Mouse (Mus musculus) cerebellum, postnatal 25 days (tissue): Measurements from ENCODE around the gene Prox2.
A peak's percentile ranks its signal among the peaks of the same experiment; 100 is the strongest.
"Not testable (repeated sequence)": the region's sequence is repeated elsewhere in the genome, so short reads cannot be mapped to it uniquely, and the experiment has no call there.

ENCODE experiments used
- DNase-seq, 2 experiments: peaks; one replicate each; pipeline ENCODE4 v3.0.0; 2021; ENCODE audit warnings: mixed read lengths in 2 of 2

Prox2 gene

DNA sequence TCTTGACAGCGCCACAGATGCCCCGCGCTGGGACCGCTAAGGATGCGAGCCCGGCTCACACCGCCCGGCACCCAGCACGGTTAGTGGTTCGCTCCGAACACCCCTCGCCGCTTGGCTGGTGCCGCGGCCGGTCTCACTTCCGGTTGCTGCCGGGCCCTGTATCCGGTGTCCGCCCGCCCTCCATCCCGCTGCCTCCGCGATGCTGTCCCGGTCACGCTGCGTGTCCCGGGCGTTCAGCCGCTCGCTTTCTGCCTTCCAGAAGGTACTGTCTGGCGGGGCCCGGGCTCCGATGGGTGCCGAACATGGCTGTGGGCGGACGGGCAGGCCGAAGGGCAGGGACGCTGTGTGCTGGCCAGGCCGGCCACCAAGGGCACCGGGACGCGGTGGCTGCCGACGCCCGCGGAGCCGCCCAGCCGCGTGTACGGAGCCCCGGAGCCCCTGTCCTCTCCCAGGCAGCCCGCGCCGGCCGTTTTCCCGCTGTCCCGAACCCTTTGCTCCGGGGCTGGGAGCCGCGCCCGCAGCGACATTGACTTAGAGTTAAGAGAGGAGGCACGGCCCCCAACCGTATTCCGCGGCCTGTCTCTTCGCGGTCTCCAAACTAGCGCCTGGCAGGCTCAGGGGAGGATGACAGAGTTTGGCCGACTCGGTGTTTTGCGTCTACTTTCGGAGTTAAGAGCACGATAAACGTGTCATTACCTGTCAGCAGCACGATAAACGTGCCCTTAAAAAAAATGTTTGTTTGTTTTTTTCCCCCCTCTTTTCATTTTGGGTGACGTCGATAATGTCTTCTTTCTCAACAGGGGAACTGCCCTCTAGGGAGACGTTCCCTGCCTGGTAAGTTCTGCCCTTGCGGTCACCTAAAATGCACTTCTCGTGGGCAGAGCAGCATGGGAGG, at the start of gene Prox2, which contains the start of gene Dlst:
Prox2 (minus strand) TSS at position 62 of the 895 bp plus-strand sequence.
Dlst (plus strand) TSS at position 136 of the 895 bp plus-strand sequence.
- peak; percentile 94 to 95 for DNase-seq

DNA sequence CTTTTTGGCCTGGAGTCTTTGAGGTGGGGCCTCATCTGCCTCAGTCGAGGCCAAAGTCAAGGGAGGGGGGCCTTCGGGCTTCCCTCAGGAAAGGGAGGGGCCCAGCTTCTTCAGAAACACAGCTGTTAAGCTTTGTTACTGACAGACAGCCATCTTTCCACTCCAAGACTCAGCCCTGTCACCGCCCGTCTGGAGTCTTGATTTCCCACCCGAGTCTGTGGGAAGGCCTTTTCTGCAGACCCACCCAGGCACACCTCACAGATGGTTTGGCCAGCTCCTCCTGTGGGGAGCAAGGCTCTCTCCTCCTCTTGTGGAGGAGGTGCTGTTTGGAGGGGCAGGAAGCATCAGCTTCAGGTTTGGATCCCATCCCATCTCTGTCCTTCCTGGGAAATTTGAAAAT, 49.0 kb upstream of the Prox2 start:
- DNase-seq, result no peak

DNA sequence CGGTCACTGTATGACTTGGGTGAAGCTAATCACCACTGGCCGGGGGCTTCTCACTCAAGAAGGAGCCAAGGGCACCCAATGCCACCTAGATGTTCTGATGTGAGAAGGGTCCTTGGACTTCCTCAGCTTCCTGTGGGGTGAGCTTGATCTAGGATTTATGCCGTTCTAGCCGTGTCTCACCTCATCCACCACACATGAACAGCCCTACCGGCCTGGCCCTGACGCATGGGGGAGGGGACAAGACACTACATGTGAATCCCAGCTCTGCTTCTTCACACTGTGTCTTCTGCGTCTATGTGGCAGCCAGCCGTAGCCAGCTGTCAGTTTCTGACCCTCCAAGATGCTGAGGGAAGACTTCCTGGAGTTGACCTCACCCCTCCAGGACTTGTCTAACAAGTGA, 48.2 kb upstream of the Prox2 start:
- no peak for DNase-seq

DNA sequence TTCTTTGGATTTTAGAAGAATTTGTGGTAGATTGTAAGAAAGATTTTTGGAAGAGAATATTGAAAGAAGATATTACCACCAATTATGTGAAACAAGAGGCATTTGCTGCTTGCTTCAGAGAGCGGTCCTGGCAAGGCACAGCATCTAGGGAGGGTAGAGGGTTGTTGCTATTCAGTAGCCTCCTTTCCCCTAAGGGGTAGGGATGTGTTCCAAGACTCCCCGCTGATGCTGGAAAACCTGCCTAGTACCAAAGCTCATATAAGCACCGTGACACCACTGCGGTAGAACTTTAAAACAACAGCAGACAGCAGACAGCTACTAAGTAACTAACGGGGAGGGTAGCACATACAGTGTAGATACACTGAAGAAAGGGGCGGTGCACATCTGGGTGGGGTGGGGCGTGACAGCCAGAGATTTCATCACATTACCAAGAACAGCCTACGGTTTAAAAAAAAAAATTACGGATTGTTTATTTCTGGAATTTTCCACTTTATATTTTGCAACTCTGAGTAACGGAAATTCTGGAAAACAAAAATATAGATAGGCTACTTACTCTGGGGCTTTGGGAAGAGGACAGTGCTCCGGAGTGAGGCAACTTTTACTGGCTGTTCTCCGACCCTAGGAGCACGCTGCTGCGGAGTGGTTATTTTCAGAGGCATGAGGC, 47.4 kb upstream of the Prox2 start:
- DNase-seq, result no peak

DNA sequence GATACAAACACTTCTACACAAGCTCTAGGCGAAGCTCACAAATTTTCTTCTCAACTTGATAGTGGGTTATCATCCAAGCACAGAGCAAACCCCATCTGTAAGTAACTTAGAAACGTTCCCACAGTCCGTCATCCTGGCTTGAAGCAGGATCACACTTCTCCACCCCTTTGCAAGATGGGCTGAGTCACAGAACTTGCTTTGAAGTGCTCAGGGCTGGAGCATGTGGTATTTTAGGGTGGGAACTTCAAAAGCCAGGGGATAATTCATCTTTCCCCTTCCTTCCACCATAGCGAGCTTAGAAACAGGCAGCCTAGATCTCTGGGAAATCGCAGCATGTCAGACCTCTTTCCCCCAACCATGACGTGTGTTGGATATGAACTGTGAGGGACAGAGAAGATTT, 45.8 kb upstream of the Prox2 start:
- DNase-seq, result no peak

DNA sequence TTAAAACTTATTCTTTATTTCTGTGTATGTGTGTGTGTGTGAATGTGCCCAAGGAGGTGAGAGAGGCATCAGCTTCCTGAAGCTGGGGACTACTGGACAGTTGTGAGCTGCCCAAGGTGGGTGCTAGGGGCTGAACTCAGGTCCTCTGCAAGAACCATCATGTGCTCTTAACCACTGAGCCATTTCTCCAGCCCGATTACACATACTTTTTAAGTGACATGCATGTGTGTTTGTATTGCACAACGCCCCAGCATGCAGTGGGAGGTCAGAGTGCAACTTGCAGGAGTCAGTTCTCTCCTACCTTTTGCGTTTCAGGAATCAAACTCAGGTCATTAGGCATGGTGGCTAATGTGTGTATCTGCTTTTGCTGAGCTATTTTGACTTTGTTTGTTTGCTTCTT, 42.5 kb upstream of the Prox2 start:
- DNase-seq, result no peak

DNA sequence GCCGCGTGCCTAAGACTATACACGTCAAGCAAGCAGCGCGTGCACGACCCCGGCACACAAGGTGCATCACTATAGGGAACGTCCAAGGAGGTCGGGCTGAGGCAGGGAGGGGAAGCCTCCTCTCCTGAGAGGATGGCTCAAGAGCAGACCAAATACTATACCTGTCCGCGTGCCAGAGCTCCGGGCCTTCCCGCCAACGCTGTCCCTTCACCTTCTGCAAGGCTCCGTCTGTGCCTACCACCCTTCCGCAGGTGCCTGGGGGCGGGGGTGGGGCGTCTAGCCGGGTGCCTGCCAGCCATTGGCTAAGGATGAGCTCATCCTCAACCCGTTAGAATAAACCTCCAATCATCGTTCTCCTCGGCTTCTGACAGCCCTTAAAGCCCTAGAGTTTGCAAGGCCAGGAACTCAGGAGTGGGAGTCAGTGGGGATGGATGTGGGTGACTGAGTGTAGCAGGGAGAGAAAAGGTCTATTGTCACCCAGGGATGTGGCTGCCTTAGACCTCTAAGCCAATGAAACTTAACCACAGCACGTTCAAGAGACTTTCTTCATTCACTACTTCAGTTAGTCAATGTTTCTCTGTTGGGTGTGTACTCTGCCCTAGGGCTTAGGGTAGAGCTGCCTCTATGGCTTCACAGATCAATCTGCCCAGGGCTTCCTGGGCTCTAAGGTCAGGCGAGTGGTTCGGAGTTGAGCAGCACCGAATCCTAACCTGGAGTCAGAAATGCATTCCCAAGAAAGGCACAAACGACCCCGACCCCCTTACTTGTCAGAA, 40.6 kb upstream of the Prox2 start, which contains the start of gene Rps6kl1:
Rps6kl1 (minus strand) TSS at position 263 of the 773 bp plus-strand sequence.
- peak; percentile 92 to 94 for DNase-seq

DNA sequence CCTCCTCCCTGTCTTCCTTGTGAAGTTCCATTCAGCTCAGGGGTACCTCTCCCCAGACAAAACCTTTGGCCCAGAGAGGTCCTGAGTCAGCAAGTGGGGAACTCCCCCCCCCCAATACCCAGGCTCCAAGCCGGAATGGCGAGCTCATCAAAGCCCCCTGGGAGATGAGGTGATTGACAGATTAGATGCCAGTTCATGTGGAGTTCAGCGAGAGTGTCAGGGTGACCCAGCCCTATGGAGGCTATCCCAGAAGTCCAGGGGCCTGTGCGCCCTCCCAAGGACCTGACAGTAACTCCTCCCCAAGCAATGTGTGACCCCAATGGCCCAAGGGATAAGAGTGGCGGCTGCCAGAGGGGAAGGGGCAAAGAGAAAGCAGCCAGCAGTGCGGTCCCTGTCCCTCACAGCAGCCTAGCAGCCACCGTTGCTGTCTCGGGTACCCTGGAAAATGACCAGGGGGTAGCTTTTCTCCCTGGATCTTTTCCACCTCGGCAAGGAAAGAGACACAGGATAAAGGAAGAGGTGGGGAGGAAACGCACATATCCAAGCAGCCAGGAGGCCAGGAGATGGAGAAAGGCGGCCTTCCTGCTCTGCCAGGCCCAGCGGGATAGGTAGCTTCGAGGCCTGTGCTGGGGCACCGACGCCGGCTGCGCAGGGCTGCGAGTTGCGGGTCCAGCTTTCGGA, 39.9 kb upstream of the Prox2 start:
- no peak for DNase-seq

DNA sequence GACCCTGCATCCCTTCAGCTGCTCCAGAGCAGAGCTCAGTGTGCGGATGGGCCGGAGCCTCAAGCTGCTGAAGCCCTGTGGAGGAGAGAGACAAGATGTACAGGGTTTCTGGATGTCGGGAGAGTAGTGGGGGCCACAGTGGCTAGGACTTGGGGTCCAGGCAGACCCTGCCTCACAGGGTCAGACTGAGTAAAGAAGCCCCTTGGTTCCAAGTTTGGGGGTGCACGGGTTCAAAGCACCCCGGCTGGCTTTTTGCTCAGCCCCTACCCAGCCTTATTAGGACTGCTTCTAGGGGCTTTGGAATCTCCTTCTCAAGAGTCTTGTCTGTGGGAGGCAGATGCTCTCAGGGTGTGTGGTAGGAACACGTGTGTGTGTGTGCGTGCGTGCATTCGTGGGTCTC, 36.3 kb upstream of the Prox2 start:
- DNase-seq, result no peak

DNA sequence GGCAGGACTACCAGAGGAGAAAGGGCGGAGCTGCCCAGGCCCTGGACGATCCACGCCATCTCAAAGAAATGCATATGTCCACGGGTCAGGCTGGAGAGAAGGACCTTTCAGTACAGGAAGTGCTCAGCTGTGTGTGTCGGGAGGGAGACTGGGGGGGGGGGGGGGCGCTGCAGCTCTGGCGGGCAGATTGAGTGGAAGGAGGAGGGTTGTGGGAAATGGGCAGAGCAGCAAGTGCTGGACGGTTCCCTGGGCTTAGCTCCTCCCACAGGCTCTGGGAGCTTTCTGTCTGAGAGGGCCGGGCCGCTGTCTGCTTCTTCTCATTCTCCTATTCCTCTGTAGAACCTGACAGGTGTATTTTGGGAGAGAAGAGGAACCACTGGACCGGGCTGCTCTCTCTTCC, 35.8 kb upstream of the Prox2 start:
- DNase-seq, result no peak

DNA sequence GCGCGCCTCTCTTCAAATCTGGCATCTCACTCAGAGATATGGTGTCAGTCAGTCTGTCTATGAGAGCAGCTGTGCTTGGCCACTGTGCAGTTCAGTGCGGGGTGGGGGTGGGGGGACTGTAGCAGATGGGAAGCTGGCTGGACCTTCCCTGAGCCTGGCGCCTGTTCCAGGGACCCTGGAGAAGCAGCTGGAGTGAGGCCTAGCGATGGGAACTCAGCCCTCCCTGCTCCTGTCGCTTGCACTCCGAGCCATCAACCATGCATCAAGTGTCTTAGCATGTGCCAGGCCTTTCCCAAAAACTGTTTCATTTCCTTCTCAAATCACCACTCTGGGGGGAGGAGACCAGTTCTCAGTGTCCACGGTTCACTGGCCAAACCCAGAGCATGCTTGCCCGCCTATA, 35.1 kb upstream of the Prox2 start:
- DNase-seq, result no peak

DNA sequence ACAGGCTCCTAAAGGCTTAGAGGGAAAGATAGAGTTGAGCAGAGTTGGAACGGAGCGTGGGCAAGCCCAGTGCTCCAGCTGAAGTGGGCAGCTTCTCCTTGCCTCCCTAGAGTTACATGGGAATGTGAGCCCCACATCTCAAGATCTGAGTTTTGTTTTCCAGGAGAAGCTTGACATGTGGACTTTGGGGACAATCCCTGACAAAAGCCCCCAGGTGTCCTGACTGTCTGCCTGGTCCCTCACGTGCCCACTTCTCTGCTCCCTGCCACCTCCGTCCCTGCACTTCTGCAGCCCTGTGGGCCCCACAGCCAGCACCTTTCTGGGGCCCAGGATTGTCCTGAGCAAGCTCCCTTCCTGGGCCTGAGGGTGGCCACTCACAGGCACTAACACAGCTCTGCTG, 34.3 kb upstream of the Prox2 start:
- no peak for DNase-seq

DNA sequence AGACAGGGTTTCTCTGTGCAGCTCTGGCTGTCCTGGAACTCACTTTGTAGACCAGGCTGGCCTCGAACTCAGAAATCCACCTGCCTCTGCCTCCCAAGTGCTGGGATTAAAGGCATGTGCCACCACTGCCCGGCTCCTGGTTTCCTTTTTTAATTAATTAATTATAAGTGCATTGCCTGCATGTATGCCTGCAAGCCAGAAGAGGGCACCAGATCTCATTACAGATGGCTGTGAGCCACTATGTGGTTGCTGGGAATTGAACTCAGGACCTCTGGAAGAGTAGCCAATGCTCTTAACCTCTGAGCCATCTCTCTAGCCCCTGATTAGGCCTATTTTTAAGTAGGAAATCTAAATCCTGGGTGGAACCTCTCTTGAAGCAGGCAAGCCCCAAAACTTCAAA, 33.7 kb upstream of the Prox2 start:
- not testable (repeated sequence) for DNase-seq

DNA sequence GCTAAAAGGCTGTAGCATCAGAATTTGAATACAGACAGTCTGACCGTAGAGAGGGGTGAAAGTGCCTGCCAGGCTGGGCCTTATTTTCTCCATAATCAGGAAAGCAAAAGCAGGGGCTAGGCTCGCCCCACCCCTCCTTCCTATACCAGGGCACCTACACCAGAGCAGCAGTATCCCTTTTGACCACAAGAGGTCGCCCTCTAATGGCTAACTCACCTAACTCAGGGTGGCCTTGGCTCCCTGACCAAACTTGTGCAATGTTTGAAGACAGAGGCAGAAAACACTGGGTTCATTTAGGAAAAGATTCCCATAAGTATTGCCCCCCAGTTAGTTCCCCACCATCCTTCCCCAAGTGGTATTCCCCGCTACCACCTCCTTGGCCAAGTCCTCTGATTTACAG, 32.2 kb upstream of the Prox2 start:
- peak; percentile 83 to 91 for DNase-seq

DNA sequence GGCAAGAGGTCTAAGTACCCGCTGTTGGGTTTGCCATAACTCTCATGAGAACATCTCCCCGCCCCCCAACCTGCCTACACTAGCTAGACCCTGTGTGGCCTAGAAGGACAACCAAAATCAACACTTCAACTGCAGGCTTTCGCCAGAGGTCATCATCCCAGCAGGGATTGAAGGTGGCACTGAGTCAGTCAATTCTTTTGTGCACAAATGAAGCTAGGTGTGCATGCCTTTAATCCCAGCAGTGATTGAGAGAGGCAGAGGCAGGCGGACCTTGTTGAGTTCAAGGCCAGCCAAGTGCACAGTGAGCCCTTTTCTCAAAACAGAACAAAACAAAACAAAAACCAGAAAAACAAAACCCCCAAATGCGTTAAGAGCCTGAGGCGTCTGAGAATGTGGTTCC, 30.5 kb upstream of the Prox2 start:
- no peak for DNase-seq

DNA sequence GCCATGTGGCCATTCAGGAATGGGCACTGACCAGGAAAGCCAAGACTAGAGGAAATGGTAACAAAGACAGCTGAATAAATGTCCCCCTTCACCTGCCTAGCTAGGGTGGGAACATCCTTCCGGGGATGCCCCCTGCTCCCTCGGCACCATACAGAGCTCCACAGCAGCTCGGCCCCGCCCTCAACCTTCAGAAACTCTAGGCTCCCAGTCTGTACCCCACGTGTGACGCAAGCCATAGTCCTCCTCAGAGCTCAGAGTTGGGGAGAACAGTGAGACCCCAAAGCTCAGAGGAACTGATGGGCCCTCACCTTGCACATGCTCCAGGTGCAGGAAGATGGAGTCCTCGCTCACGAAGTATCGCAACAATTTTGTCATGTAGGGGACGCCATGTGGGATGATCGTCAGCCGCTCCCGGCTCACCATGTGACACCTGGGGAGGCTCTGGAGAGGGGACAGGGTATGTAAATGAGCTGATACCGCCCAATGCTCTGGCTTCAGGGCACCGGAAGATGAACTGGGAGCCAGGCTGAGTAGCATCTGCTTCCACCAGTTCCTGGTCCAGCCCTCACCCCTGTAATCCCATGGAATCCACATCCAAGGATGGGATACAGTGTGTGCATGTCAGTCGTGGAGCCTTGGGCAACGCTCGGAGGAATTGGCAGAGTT, 29.6 kb upstream of the Prox2 start:
- no peak for DNase-seq

DNA sequence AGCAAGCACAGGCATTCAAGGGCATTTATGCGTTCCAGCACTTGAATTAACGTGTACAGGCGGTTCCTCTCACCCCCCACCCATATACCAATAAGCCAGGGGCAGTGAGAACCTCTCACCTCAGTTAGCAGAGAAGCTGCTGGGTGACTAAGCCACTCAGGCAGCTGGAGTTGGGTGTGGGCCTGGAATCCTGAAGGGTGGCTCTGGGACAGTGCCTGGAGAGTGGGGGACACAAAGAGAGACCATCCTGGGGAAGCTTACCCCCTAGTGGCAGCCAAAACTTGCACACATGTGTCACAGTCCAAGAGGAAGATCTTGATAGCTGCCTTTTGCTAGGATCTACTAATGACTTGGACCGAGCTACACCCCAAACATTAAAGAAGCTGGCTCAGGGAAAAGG, 26.1 kb upstream of the Prox2 start:
- no peak for DNase-seq

DNA sequence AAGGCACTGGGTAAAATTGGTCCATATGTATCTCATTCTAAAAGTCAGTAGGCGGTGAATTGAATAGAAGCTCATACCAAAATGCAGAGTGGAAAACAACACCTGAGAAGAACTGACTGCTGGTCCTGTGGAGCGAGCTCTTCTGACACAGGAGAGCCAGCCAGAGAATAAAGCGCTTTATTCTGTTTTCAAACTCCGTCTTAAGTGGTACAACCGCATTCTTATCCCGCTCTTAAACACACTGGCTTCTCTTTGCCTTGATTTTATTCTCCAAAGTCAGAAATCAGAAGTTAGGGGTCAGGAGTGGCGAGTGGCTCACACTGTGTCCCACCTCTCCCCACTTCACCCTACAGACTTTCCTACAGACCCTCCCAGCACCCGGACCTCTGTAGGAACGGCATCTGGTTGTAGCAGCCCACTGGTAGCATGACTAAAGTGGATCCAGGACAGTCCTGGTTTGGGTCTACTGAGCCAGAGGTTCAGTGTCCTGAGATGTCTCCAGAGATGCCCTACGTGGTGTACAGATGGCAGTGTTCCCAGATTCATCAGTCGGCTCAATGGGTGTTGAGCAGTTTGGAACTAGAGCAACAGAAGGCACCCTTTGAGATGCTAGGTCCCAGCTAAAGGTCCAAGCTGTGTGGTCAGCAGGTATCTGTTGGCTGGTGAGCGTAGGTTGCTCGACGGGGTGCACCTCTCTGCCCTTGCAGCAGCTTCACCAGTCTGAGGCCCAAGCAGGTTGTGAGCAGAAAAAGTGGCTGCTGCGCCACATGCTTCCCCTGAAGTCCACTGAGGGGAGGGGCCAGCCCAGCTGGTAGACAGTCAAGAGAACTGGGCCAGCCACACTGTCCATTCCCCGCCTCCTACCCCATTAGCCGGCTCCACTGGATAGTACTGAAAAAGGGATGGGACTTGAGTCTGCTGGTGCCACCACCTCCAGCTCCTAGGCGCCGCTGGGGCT, 25.2 kb upstream of the Prox2 start:
- DNase-seq, result peak; percentile 46 to 53

DNA sequence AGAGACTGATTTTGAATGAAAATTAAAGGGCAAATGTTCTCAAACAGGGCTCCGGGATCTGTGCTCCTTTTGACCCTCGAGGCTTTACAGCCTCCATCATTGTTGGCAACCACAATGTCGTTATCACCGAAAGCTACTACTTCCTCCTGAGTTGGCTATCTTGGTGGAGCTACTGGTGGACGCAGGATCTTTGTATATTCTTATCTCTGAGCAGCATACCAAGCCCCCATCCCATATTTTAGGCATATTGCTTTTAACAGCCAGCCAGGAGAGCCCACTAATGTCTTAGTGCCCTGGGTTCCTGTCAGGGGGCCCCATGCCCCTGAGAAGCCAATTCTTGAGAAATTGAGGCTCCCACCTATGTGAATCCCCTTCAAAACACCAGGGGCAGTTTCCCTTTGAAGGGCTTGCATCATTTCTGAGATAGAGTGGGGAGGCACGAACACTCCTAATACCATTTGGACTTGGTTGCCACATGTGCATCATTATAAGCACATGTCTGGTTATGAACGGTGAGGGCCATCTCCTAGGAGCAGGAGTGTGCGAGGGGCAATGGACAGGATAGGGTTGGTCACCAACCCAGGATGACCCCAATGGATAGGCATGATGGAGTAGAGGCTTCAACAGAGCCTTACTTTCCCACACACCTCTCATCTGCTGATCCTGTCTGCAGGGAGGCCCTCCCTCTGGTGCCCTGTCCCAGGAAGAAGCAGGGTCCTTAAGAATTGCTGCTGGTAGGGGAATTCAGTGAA, 23.7 kb upstream of the Prox2 start:
- DNase-seq, result no peak

DNA sequence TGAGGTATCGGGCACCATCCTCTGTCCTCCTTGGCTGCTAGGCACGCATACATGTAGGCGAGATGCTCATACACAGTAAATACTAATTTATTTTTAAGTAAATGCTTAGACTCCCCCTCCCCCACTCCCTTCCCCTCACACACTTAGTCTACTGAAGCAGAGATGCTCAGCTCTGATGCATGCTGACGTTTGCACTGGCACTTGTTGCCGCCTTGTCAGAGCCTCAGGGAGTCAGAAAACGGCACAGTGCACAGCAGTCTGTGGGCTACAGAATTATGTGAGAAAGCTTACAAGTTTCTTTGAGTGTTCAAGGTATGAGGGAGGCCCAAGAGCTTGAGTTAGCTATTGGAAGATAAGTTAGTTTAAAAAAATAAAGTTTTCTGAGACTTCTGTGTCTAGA, 20.8 kb upstream of the Prox2 start:
- no peak for DNase-seq
